Mouse (Mus musculus) intestine, embryonic 16.5 days (tissue): ENCODE data around the gene Rora. TPM values are rescaled to one million over a fixed set of nuclear protein-coding genes. Genes with fewer than 3 reads are reported as not detected.

ENCODE experiments used
- ATAC-seq: fragments of 200-750 bp; cut with Nextera tagmentation; 2 replicates; pipeline ENCODE4 v1.8.0; 2017; ENCODE audit warnings: moderate TSS enrichment, moderate library complexity
- H3K27ac ChIP-seq: fragments of 300-500 bp; sonication (generic); 2 replicates; pipeline ENCODE4 v1.5.1; 2014; ENCODE audit warnings: mild to moderate bottlenecking, low read length
- H3K27me3 ChIP-seq: fragments of 300-500 bp; sonication (generic); replicated peaks from 2 replicates; pipeline ENCODE4 v1.6.1; 2014; ENCODE audit warnings: low read length, control low read depth, mixed read lengths; ENCODE audit not compliant: control insufficient read depth, insufficient read depth
- H3K36me3 ChIP-seq: fragments of 300-500 bp; sonication (generic); 2 replicates; pipeline ENCODE4 v1.6.1; 2014; ENCODE audit warnings: low read length, control low read depth; ENCODE audit not compliant: control insufficient read depth, insufficient read depth
- H3K4me1 ChIP-seq: fragments of 300-500 bp; sonication (generic); 2 replicates; pipeline ENCODE4 v1.6.1; 2014; ENCODE audit warnings: low read length, control low read depth, mixed read lengths; ENCODE audit not compliant: control insufficient read depth, insufficient read depth
- H3K4me2 ChIP-seq: fragments of 300-500 bp; sonication (generic); 2 replicates; pipeline ENCODE4 v1.6.1; 2014; ENCODE audit warnings: low read depth, low read length, control low read depth
- H3K4me3 ChIP-seq: fragments of 300-500 bp; sonication (generic); 2 replicates; pipeline ENCODE4 v1.5.1; 2014; ENCODE audit warnings: mild to moderate bottlenecking, low read length
- H3K9ac ChIP-seq: fragments of 300-500 bp; sonication (generic); 2 replicates; pipeline ENCODE4 v1.6.1; 2014; ENCODE audit warnings: low read depth, low read length
- H3K9me3 ChIP-seq: fragments of 300-500 bp; sonication (generic); 2 replicates; pipeline ENCODE4 v1.6.1; 2016; ENCODE audit warnings: low read length, control low read depth; ENCODE audit not compliant: control insufficient read depth
- WGBS: fragments of 180-500 bp; shearing (Covaris S2); extraction: QIAGEN DNeasy Blood & Tissue Kit; methylation state at CpG from one replicate; pipeline ENCODE4 v1.1.7; 2014; 5-methylcytosine and 5-hydroxymethylcytosine counted together
- polyA plus RNA-seq: library from polyadenylated mRNA; unstranded; fragments of >200 nt; fragmentation: Nextera tagmentation; extraction: Ambion mirVana; gene quantifications from 2 replicates; pipeline ENCODE4 v1.2.1, GENCODE M21; 2015

The Rora gene
- polyA plus RNA-seq, 1 experiment from 2014 or later = 4.5 TPM

GRCm38 (mm10) chr9:68707636-68708035 is 54.0 kb downstream of the Rora start:
- no peak overlapping the region for H3K4me2 ChIP-seq
- H3K9ac ChIP-seq = no peak overlapping the region
- ATAC-seq = no peak
- H3K36me3 ChIP-seq = no peaks in the 10 kb centered on the region
- no peak overlapping the region for H3K27ac ChIP-seq
- H3K4me1 ChIP-seq = no peaks in the 10 kb centered on the region
- no peak overlapping the region for H3K4me3 ChIP-seq
- H3K9me3 ChIP-seq = no peaks in the 10 kb centered on the region
- H3K27me3 ChIP-seq = no peaks in the 10 kb centered on the region
- WGBS = 48% methylated on average over 5 of the region's 5 CpGs

- H3K36me3 ChIP-seq = no peaks in the 10 kb centered on the region
- no peaks in the 10 kb centered on the region for H3K27me3 ChIP-seq
- ATAC-seq = no peak
- 70% methylated on average over 8 of the region's 8 CpGs for WGBS
- no peak overlapping the region for H3K4me3 ChIP-seq
- no peaks in the 10 kb centered on the region for H3K4me1 ChIP-seq
- H3K4me2 ChIP-seq = no peak overlapping the region
- no peaks in the 10 kb centered on the region for H3K9me3 ChIP-seq
- no peak overlapping the region for H3K9ac ChIP-seq
- H3K27ac ChIP-seq = no peak overlapping the region
Measured at GRCm38 (mm10) chr9:68709232-68709631, 55.6 kb downstream of the Rora start.

- no peak for ATAC-seq
- H3K9ac ChIP-seq = no peak overlapping the region
Measured at GRCm38 (mm10) chr9:68710893-68711654, 57.5 kb downstream of the Rora start.

GRCm38 (mm10) chr9:68716961-68717360 is 63.4 kb downstream of the Rora start:
- H3K4me1 ChIP-seq = no peaks in the 10 kb centered on the region
- H3K4me2 ChIP-seq = no peak overlapping the region
- WGBS = 24% methylated on average over 5 of the region's 5 CpGs
- H3K36me3 ChIP-seq = no peaks in the 10 kb centered on the region
- no peak overlapping the region for H3K4me3 ChIP-seq
- no peak overlapping the region for H3K27ac ChIP-seq
- H3K9ac ChIP-seq = no peak overlapping the region
- no peaks in the 10 kb centered on the region for H3K9me3 ChIP-seq
- no peak for ATAC-seq
- H3K27me3 ChIP-seq = no peaks in the 10 kb centered on the region

More at GRCm38 (mm10) chr9:68710893-68711654, 57.5 kb downstream of the Rora start:
- H3K36me3 ChIP-seq = no peaks in the 10 kb centered on the region
- no peak overlapping the region for H3K4me3 ChIP-seq
- H3K9me3 ChIP-seq = no peaks in the 10 kb centered on the region
- no peaks in the 10 kb centered on the region for H3K4me1 ChIP-seq
- H3K27me3 ChIP-seq = no peaks in the 10 kb centered on the region
- no peak overlapping the region for H3K4me2 ChIP-seq
- H3K27ac ChIP-seq = no peak overlapping the region
- WGBS = 67% methylated on average over 14 of the region's 14 CpGs

GRCm38 (mm10) chr9:68718427-68718826 is 64.8 kb downstream of the Rora start:
- Histone ChIP-seq H3K27ac (no peak overlapping the region), H3K4me2 (no peak overlapping the region), H3K4me3 (no peak overlapping the region), H3K4me1 (no peaks in the 10 kb centered on the region), H3K36me3 (no peaks in the 10 kb centered on the region), H3K27me3 (no peaks in the 10 kb centered on the region), H3K9ac (no peak overlapping the region), H3K9me3 (no peaks in the 10 kb centered on the region)
- 78% methylated on average over 6 of the region's 6 CpGs for WGBS
- ATAC-seq = no peak

GRCm38 (mm10) chr9:68719286-68719685 is 65.7 kb downstream of the Rora start:
- no peak for ATAC-seq
- no peak overlapping the region for H3K4me3 ChIP-seq
- H3K9me3 ChIP-seq = no peaks in the 10 kb centered on the region
- H3K27me3 ChIP-seq = no peaks in the 10 kb centered on the region
- no peak overlapping the region for H3K9ac ChIP-seq
- no peak overlapping the region for H3K27ac ChIP-seq
- no peaks in the 10 kb centered on the region for H3K36me3 ChIP-seq
- 85% methylated on average over 9 of the region's 9 CpGs for WGBS
- H3K4me2 ChIP-seq = no peak overlapping the region
- no peaks in the 10 kb centered on the region for H3K4me1 ChIP-seq

GRCm38 (mm10) chr9:68724636-68725285 is 71.2 kb downstream of the Rora start:
- ATAC-seq = no peak
- WGBS = 74% methylated on average over 8 of the region's 8 CpGs
- H3K4me3 ChIP-seq = no peak overlapping the region

GRCm38 (mm10) chr9:68727166-68727855 is 73.7 kb downstream of the Rora start:
- no peaks in the 10 kb centered on the region for H3K9me3 ChIP-seq
- no peak for ATAC-seq
- 79% methylated on average over 11 of the region's 11 CpGs for WGBS
- H3K27ac ChIP-seq = no peak overlapping the region
- no peak overlapping the region for H3K4me3 ChIP-seq
- no peak overlapping the region for H3K4me2 ChIP-seq
- H3K4me1 ChIP-seq = no peaks in the 10 kb centered on the region
- no peaks in the 10 kb centered on the region for H3K27me3 ChIP-seq
- no peak overlapping the region for H3K9ac ChIP-seq
- no peaks in the 10 kb centered on the region for H3K36me3 ChIP-seq

More at GRCm38 (mm10) chr9:68724636-68725285, 71.2 kb downstream of the Rora start:
- Histone ChIP-seq H3K4me2 (no peak overlapping the region), H3K36me3 (no peaks in the 10 kb centered on the region), H3K4me1 (no peaks in the 10 kb centered on the region), H3K9ac (no peak overlapping the region), H3K27me3 (no peaks in the 10 kb centered on the region), H3K27ac (no peak overlapping the region), H3K9me3 (no peaks in the 10 kb centered on the region)

GRCm38 (mm10) chr9:68731438-68731837 is 77.9 kb downstream of the Rora start:
- Histone ChIP-seq H3K27ac (no peak overlapping the region), H3K4me3 (no peak overlapping the region), H3K9me3 (no peaks in the 10 kb centered on the region), H3K36me3 (no peaks in the 10 kb centered on the region), H3K4me1 (no peaks in the 10 kb centered on the region), H3K27me3 (no peaks in the 10 kb centered on the region), H3K4me2 (no peak overlapping the region), H3K9ac (no peak overlapping the region)
- 65% methylated on average over 1 of the region's 1 CpGs for WGBS
- no peak for ATAC-seq
